Mouse (Mus musculus): ENCODE results near the gene Cxcr4. TPM values are rescaled to one million over a fixed set of nuclear protein-coding genes. Genes with fewer than 3 reads are reported as not detected.

The Cxcr4 gene
- polyA plus RNA-seq, 1 experiment from 2014 or later: 8.7 TPM

DNA sequence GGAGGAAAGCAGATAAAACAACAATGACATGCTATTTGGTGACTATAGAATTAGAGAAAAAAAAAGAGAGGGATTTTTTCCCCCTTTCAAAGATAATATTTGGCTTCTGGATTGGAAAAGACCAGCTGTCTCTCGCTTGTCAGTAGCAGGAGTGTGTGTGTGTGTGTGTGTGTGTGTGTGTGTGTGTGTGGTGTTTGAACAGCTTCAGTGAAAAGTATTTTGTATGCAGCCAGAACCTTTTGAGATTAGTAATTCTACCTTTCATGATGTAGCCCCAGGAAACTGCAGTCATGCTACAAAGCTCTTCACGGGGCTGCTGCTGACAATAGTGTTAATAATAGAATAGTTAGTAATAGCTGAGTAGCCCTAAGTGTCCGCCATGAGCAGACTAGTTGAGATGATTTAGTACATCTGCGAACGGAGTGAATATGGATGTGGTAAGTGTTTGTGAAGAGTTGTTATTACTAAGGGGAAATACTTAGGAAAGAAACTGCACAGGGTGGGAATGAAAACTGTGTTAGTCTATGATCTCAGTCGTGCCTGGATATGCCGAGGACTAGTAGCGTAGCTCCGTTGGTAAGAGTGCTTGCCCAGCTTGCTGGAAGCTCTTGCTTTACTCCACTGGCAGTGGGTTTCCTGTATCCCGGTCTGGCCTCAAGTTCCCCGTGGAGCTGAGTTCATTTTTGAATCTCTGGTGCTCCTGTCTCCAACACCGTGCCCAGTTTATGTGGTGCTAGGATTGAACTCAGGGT lies 2.4 kb upstream of the Cxcr4 start:
- H3K27ac ChIP-seq (replicated peaks): no peak overlapping the region
- peaks cover 66% of the 10 kb centered on the region for H3K4me1 ChIP-seq (replicated peaks)
- H3K9me3 ChIP-seq: no peaks in the 10 kb centered on the region
- no peak overlapping the region for H3K4me2 ChIP-seq
- 29% methylated on average over 12 of the region's 12 CpGs for WGBS
- no peaks in the 10 kb centered on the region for H3K36me3 ChIP-seq
- H3K9ac ChIP-seq: no peak overlapping the region
- ATAC-seq (ENCODE audit: low read depth): no peak
- peaks cover 16% of the 10 kb centered on the region; the same call in 1 of the 2 replicates for H3K27me3 ChIP-seq
- no peak overlapping the region for H3K4me3 ChIP-seq

GRCm38 (mm10) chr1:128592961-128593501 lies 938 bp upstream of the Cxcr4 start:
- Histone ChIP-seq H3K9me3 (no peaks in the 10 kb centered on the region), H3K4me2 (peak overlapping the region; percentile 85), H3K4me3 (peak overlapping the region; percentile 67), H3K27me3 (peaks cover 16% of the 10 kb centered on the region; the same call in 1 of the 2 replicates), H3K9ac (peak overlapping the region; percentile 61), H3K4me1 (replicated peaks) (peaks cover 73% of the 10 kb centered on the region), H3K36me3 (no peaks in the 10 kb centered on the region), H3K27ac (replicated peaks) (peak overlapping the region; percentile 57)
- under 1% methylated on average over 24 of the region's 24 CpGs for WGBS
- peak; percentile 66 for ATAC-seq (ENCODE audit: low read depth)

GRCm38 (mm10) chr1:128591721-128592210 lies 327 bp downstream of the Cxcr4 start:
- peak; percentile 6; the same call in 1 of the 2 replicates for ATAC-seq (ENCODE audit: low read depth)
- H3K4me1 ChIP-seq (replicated peaks): peaks cover 75% of the 10 kb centered on the region
- WGBS: under 1% methylated on average over 20 of the region's 20 CpGs

GRCm38 (mm10) chr1:128590816-128591720 lies 1.0 kb downstream of the Cxcr4 start:
- H3K4me1 ChIP-seq (replicated peaks): peaks cover 80% of the 10 kb centered on the region

More at GRCm38 (mm10) chr1:128591721-128592210, 327 bp downstream of the Cxcr4 start:
- Histone ChIP-seq H3K9me3 (no peaks in the 10 kb centered on the region), H3K27ac (replicated peaks) (peak overlapping the region; percentile 79), H3K27me3 (peaks cover 16% of the 10 kb centered on the region; the same call in 1 of the 2 replicates), H3K4me3 (peak overlapping the region; percentile 67), H3K36me3 (no peaks in the 10 kb centered on the region), H3K4me2 (peak overlapping the region; percentile 85), H3K9ac (peak overlapping the region; percentile 81)

GRCm38 (mm10) chr1:128590011-128590410 lies 2.1 kb downstream of the Cxcr4 start:
- H3K9ac ChIP-seq: peak overlapping the region; percentile 52; the same call in 1 of the 2 replicates
- H3K4me1 ChIP-seq (replicated peaks): peaks cover 79% of the 10 kb centered on the region
- 2% methylated on average over 6 of the region's 6 CpGs for whole genome bisulfite sequencing

More at GRCm38 (mm10) chr1:128590816-128591720, 1.0 kb downstream of the Cxcr4 start:
- WGBS: under 1% methylated on average over 63 of the region's 63 CpGs
- H3K4me3 ChIP-seq: peak overlapping the region; percentile 67
- peak overlapping the region; percentile 81 for H3K9ac ChIP-seq
- peak overlapping the region; percentile 79 for H3K27ac ChIP-seq (replicated peaks)
- H3K4me2 ChIP-seq: peak overlapping the region; percentile 85
- peaks cover 15% of the 10 kb centered on the region; the same call in 1 of the 2 replicates for H3K27me3 ChIP-seq
- H3K36me3 ChIP-seq: no peaks in the 10 kb centered on the region
- peak; percentile 17 for ATAC-seq (ENCODE audit: low read depth)
- H3K9me3 ChIP-seq: no peaks in the 10 kb centered on the region

GRCm38 (mm10) chr1:128589488-128589887 lies 2.6 kb downstream of the Cxcr4 start:
- peaks cover 3% of the 10 kb centered on the region; the same call in 1 of the 2 replicates for H3K27me3 ChIP-seq
- H3K4me1 ChIP-seq (replicated peaks): peaks cover 74% of the 10 kb centered on the region
- no peak for ATAC-seq (ENCODE audit: low read depth)
- H3K4me2 ChIP-seq: peak overlapping the region; percentile 85
- H3K9ac ChIP-seq: peak overlapping the region; percentile 52; the same call in 1 of the 2 replicates
- H3K36me3 ChIP-seq: no peaks in the 10 kb centered on the region
- peak overlapping the region; percentile 49 for H3K27ac ChIP-seq (replicated peaks)
- no peaks in the 10 kb centered on the region for H3K9me3 ChIP-seq
- peak overlapping the region; percentile 67 for H3K4me3 ChIP-seq
- WGBS: 60% methylated on average over 9 of the region's 9 CpGs

More at GRCm38 (mm10) chr1:128590011-128590410, 2.1 kb downstream of the Cxcr4 start:
- Histone ChIP-seq H3K9me3 (no peaks in the 10 kb centered on the region), H3K4me2 (peak overlapping the region; percentile 85), H3K4me3 (peak overlapping the region; percentile 67), H3K36me3 (no peaks in the 10 kb centered on the region), H3K27me3 (peaks cover 6% of the 10 kb centered on the region; the same call in 1 of the 2 replicates), H3K27ac (replicated peaks) (peak overlapping the region; percentile 49)
- no peak for ATAC-seq (ENCODE audit: low read depth)

- no peaks in the 10 kb centered on the region for H3K9me3 ChIP-seq
- H3K36me3 ChIP-seq: no peaks in the 10 kb centered on the region
- H3K9ac ChIP-seq: no peak overlapping the region
- H3K4me3 ChIP-seq: 0 out of 2 replicates have a peak overlapping the region, but pooled peaks have one; percentile 13
- peaks cover 3% of the 10 kb centered on the region; the same call in 1 of the 2 replicates for H3K27me3 ChIP-seq
- H3K4me1 ChIP-seq (replicated peaks): peaks cover 69% of the 10 kb centered on the region
- no peak for ATAC-seq (ENCODE audit: low read depth)
- no peak overlapping the region for H3K27ac ChIP-seq (replicated peaks)
- H3K4me2 ChIP-seq: peak overlapping the region; percentile 85
- 17% methylated on average over 2 of the region's 2 CpGs for WGBS
Observed at GRCm38 (mm10) chr1:128588337-128588736, 3.8 kb downstream of the Cxcr4 start.

DNA sequence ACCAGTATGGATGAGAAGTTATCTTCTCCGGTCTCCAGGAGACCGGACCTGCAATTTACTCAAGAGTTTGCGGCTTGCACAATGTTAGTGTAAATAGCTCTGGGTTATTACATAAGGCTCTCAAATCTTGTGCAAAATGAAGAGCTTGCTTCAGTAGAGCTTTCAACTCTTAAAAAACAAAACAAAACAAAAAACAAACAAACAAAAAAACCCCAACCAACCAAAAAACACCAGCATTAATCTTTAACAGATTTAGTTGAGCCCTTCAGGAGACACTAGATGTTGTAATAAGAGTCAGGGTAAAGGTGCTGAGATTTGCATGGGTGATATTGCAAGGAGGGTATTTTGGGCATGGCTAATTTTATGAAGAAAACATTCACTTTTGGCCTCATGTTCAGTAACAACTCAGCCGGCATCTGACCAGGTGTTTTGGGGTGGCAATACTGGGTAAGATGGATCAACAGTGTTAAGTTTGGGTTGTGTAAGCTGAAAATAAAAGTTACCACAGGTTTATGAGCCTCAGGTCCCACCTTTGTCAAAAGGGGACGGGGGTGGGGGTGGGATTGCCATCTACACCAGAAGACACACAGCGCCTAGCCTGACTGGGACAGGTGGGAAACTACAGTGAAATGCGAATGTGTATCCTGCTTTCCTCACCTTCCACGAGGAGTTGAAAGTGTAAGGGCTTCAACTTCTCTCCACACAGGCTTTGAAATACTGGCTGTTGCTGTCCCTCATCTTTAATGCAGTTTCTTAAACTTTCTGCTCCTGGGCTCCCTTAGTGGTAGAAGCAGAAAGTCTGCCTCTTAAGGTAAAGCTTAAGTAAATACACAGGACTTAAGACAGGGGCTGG lies 4.9 kb downstream of the Cxcr4 start:
- H3K4me2 ChIP-seq: peak overlapping the region; percentile 85
- no peak overlapping the region for H3K9ac ChIP-seq
- H3K27me3 ChIP-seq: peaks cover 3% of the 10 kb centered on the region; the same call in 1 of the 2 replicates
- H3K36me3 ChIP-seq: no peaks in the 10 kb centered on the region
- ATAC-seq (ENCODE audit: low read depth): no peak
- no peaks in the 10 kb centered on the region for H3K9me3 ChIP-seq
- H3K4me1 ChIP-seq (replicated peaks): peaks cover 58% of the 10 kb centered on the region
- no peak overlapping the region for H3K4me3 ChIP-seq
- 46% methylated on average over 8 of the region's 8 CpGs for WGBS
- peak overlapping the region; percentile 24 for H3K27ac ChIP-seq (replicated peaks)

DNA sequence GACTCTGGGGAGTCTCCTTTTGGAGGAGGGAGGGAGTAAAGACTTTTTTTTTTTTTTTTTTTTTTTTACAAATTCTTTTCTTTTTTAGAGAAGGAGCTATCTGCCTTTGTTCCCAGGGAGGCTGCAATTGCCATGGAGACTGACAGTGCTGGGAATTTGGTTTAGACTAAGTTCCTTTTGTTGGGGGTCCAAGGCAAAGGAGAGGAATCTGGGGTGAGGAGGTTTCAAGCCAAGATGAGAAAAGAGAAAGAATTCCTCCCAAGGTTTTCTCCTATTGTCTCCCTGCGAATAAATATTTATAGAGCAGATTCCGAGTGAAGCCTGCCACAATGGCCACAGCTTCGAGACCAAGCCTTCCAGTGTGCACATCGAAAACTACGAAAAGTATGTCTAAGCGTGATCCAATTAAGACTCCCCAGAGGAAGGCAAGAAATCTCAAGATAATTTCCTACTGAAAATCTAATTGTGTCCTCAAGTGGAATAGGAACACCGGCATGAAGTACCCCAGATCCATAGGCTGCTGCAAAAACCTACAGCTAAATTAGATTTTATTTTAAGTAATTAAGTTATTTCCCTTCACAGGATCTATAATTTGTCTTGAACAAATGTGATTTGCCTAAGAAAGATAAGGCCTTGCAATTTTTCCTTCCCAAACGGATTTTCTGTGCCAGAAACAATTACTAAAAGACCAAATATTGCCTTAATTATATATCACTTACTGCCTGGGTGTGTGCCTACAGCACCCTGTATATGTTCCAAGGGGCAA lies 5.7 kb downstream of the Cxcr4 start:
- H3K36me3 ChIP-seq: no peaks in the 10 kb centered on the region
- H3K4me3 ChIP-seq: no peak overlapping the region
- peak; percentile 64 for ATAC-seq (ENCODE audit: low read depth)
- H3K9ac ChIP-seq: no peak overlapping the region
- peak overlapping the region; percentile 46 for H3K27ac ChIP-seq (replicated peaks)
- peaks cover 50% of the 10 kb centered on the region for H3K4me1 ChIP-seq (replicated peaks)
- peaks cover 3% of the 10 kb centered on the region; the same call in 1 of the 2 replicates for H3K27me3 ChIP-seq
- H3K4me2 ChIP-seq: peak overlapping the region; percentile 85; the same call in 1 of the 2 replicates
- 0 out of 2 replicates have a peak, but pooled peaks cover under 1% of the 10 kb centered on the region for H3K9me3 ChIP-seq
- 18% methylated on average over 8 of the region's 8 CpGs for WGBS

Measured in neural tube, embryonic 13.5 days (tissue).